Mouse (Mus musculus): ENCODE data around the gene Znrf3.
A peak's percentile ranks its signal among the peaks of the same experiment; 100 is the strongest.

The Znrf3 gene

DNA sequence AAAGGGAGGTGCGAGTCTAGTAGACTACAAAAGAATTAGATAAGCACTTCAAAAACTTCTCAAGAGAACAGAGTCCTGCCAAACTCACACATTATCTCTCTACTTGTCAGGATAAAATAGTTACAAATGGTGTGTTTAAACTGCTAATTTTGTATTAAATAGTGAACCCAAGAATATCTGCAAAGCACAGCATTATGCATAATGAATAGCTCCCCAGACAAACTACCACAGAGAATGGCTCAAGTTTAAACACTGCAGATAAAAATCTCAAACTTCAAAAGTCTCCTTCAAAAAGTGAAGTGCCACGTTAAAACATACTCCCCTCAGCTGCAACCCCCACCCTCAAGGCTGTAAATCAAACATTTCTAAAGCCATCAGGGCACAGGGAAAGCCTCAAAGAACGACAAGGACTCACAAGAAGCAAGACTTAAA is 2.0 kb downstream of the Znrf3 start:
- DNase-seq (ENCODE audit: low read depth, low spot score): no peak

DNA sequence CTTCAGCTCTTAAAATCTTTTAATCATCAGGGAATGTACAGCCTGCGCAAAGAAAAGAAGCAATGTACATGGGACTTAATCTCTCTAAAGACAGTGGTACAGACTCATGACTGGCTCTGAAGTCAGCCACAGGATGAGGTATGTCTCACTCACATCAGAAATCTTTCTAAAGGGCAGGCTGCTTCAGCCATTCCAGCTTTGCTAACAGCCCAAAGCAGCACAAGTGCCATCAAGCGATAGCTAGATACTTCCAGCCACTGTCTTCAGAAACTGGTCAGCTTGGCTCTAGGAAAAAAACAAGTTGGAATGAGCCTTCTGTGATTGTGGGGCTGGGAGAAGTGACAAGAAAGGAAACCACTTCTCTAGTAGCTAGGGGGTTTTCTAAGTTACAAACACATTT is 7.0 kb downstream of the Znrf3 start:
- DNase-seq (ENCODE audit: low read depth, low spot score): no peak

DNA sequence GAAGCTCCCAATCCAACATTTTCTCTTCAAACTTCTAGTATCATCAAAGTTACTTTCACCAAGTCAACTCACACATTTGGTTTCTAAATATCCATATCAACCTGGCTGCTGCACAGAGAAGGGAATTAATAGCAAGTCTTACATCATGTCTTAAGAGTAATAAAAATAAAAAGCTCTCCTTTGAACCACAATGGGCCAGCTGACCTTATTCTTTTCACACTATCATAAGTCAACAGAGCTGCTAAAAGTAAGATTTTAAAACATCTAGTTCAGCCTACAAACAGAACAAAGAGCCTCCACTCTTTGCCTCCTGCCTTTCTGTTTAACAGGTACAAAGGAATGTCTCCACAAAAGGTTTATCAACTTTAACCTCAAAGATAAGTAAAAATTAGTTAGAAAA is 7.7 kb downstream of the Znrf3 start:
- DNase-seq (ENCODE audit: low read depth, low spot score): no peak

DNA sequence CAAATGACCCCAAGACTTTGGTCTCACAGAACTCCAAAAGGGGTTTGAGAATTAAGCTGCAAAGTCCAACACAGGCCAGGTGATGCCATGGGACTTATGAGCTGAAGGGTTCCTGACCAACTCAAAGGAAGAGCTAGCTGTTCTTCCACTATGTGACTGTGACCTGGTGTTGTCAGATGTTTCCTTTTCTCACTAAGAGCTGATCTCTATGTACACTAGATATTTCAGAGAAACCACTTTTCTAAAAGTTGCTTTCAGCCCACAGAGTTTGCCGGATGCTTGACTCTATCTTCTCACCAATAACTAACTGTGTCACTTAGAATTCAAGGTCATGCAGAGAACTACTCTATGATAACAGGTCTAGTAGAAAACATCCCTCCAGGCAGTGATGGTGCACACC is 9.2 kb downstream of the Znrf3 start:
- DNase-seq (ENCODE audit: low read depth, low spot score): no peak

DNA sequence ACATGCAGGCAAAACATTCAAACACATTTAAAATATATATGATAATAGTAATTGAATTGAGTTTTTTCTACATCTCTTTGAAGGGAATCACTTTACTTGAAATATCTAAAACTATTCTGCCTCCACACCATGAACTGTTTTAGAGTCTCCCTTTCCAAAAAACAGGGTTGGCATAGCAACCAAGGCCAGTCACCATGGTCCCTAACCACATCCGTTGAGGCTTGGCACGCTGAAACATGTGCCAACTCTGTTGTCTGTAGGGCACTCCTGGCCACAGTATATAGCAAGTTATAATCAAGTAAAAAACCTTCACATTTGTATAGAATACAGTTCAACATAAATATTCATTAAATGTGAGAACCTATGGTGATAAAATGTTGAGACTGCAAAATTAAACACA is 12.3 kb downstream of the Znrf3 start:
- DNase-seq (ENCODE audit: low read depth, low spot score): no peak

DNA sequence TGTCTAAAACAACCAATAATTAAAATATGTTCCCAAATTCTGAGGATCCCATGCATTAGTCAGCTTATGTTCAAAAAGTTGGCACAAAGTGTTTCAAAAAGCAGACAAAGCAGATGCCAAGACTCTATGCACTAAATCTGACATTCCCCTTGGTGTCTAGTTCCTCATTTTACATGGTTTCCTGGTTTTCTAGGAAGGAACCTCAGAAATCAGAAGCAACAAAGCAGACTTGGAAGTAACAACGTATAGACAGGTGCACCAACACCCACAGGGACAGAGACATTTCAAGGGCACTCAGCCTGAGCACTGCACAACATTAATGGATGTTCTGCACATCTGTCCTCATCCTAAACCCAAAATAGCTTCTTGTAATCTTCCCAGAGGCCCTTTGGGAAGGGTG is 13.8 kb downstream of the Znrf3 start:
- no peak for DNase-seq (ENCODE audit: low read depth, low spot score)

DNA sequence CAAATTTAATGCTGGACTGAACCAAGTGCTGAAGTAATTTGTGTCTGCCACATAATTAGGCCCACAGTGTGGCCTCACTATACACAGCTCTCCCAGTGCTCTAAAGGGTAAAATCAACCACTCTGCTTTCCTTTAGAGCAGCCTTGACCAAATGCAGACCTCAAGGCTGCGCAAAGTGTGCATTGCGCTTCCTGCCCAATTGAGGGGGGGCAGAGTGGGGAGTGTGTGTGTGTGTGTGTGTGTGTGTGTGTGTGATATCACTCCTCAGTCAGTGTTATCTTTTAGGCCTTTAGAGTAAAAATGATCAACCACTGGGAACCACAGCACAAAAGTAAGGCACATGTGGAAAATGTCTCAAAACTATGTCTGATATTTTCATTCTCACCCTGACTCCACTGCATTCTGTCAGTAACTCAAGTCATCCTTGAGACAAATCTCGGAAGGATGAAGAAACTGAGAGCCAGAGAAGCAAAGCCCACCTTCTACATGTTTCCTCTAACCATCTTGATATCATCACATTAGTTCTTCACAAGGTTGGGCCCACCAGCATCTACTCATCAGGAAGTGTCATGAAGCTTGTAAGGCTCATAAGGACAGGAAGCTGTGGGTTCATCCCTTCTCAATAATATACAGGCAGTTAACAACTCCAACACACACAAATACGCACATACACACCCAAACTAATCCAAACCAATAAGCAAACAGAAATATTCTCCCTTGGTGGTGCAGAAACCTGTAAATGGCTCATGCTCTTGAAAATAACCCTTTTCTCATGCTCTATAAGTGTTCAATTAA is 15.1 kb downstream of the Znrf3 start:
- DNase-seq (ENCODE audit: low read depth, low spot score): no peak

DNA sequence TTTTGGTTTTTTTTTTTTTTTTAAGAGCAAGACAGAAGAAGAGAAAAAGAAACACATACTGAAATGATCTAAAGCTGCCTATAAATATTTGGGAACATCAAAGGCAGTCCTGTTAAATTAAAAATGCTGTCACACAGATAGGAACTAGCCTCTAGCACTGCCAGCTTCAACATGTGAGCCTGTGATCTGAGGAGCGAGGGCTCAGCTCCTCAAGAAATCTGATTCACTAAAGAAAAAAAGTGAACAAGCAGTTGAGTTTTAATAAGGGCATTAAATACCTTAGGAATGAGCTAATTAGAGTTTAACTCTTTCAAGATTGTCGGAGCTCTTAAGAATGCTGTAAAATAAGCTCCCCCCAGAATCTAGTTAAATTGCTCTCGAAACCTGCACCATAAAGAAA is 17.4 kb downstream of the Znrf3 start:
- no peak for DNase-seq (ENCODE audit: low read depth, low spot score)

DNA sequence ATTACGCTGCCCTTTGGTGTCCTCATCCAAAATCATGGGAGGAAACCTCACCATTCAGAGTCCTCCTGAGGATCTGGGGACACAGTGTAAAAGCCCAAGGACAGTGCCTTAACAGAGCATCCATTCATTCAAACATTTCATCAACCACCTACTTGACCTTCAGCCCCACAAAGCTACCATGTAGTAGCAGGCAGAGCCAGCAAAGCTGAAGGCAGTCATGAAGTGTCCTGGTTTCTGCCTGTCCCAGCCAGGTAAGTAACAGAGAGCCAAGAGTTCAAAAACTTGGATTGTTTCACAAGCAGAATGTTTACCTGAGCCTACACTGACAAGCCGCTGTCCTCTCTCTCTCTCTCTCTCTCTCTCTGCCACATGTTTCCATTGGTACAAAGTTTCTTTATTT is 18.3 kb downstream of the Znrf3 start:
- no peak for DNase-seq (ENCODE audit: low read depth, low spot score)

DNA sequence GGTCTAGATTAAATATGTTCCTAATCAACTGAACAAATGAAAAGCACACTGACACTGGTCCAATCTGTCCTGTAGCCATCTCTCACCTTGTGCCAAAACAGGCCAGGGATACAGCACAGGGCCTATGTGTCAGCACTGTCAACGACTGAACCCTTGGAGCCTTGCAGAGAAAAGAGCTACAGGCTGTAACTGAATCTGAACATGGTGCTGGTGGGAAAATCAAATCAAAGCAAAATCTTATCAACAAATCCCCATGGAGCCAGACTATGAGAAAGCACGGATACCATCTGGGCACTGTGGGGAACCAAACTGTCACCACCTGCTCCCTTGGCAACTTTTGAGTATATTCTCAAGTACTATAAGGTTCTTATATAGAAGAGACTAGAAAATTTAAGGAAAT is 19.5 kb downstream of the Znrf3 start:
- no peak for DNase-seq (ENCODE audit: low read depth, low spot score)

DNA sequence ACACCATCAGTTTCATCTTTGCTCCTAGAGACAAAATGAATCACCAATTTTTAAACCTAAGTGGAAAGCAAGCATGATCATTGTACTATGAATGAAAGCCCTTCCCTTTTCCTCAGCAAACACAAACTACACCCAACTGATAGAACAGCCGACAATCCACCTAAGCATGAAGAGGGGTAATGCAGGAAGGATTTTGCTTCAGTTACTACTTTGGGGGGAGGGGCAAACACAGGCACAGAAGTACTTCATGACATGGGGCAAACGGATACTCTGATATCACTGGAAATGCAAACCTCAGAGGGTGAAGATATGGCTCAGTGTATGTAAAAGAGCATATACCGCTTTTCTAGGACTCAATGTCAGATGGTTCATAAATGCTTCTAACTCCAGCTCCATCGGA is 20.5 kb downstream of the Znrf3 start:
- DNase-seq (ENCODE audit: low read depth, low spot score): no peak

DNA sequence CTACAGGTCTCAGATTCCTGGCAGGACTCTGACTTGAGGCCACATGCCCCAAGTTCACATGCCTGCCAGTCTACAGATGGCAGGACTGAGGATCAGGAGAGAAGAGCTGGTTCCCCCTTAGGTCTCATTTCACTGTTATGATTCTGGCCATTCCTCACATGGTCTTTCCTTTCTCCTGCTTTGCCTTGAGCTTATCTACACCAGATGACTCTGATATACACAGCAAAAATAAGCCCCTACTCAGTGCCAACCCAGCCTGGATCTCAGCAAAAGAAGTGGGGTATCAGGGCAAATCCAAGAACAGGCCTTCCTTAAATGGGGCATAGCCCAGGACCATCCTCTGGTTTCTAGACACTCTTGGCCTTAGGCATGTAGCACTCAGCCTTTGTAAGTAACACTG is 21.6 kb downstream of the Znrf3 start:
- DNase-seq (ENCODE audit: low read depth, low spot score): no peak

DNA sequence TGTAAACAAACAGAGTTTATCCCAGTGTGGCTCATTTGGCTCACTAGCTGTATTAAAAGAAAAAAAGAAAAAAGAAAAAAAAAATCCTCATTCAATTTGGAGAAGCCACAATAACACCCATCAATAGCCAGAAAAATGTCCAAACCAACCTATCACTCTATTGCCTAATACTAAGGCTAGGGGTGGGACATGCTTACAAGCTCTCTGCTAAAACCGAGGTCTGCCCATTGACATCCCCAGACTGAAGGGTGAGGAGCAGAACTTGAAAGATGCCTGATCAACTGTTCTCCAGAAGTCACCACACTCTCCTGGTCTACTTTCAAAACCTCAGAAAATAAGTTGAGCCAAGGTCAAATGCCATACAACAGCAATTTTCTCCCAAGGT is 22.4 kb downstream of the Znrf3 start:
- no peak for DNase-seq (ENCODE audit: low read depth, low spot score)

DNA sequence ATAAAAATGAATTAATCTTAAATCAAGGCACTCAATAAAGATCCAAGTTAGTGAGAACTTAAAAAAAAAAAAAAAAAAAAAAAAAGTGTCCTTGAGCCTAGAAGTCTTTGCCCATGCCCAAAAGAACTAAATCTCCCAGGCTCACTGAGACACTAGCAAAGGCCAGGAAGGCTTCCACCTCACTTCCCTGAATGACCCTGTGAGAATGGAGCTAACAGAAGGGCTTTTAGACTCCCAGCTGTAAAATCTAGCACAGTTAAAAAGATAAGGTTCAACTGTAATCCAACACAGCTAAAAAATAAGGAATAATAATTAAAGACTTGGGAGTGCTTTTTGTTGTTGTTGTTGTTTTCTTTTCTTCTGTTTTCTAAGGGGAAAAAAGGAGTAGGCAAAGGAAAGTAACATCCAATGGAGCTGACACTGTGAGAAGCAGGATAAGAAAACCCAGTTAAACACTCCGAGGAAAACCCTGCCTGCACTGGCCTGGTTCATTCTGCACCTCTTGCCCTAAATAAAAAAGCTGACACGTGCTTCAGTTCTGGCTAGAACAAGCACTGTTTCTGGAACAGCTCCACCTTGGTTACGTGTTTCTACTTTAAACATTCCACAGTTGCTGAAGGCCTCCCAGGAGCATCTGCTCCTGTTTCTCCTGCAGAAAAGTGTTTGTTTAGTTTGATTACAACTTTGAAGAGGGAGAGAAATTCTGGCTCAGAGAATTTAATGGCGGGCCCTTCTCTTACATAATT is 23.0 kb downstream of the Znrf3 start:
- DNase-seq (ENCODE audit: low read depth, low spot score): no peak

DNA sequence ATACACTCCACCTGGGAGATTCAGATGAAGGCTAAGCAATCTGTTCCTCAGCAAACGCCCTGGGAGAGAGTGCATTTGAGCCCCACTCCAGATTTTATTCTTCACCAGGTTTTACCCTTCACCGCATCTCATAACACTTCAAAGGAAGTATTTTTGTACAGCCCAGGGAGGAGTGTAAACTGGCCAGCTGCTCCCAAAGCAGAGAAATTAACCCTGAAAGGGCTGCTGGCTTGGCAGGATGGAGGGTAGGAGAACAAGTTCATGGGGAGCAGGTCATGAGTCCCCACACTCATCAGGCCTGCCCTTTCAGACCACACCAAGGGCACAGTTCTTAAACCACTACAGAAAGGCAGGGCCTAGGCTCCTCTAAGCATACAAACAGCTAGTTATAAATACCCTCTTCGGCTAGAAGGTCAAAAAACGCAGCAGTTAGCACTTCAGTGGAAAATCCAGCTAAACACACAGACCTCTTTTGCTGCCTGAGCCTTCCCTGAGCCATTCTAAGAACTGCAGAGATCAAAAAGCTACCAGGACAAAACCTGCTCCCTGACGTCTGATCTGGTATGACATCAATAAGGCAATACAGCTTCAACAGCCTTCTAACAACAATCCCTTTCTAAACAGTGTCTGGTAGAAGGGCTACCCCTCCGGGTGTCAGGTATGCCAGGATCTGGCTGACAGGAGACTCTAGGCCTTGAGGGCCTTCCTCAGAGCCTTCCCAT is 28.9 kb downstream of the Znrf3 start:
- DNase-seq (ENCODE audit: low read depth, low spot score): no peak

DNA sequence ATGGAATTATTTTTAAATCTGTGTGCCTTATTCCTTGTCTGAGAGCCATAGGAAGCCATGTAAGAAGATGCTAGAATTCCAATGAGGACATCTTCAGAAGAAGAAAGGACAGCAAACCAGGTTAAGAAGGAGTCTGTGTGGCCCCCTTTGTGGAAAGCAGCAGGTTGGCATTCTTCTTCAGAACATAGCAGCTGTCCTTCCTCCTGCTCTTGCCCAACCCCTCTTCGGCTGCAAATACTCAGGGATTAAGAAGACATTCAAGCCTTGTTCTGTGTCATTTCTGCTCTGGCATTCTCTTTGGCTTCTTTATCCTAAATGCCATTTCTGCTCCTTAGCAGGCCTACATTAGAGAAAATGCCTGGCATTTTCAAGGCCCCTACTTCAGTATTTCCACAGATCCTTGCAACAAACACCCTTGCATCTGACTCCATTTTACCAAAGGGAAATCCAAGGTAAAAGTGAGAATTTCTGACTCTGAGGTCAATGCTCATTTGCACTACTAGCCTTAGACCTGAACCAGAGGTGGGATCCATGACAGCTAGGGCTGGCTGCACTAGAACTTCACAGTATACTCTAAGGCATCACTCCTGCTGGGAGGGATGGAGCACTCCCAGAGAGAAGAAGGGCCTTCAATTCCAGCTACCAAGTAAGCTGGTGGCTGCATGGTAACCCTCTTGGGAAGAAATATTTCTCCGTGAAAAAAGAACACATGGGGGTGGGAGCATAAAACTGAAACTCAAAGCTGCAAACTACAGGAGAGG is 29.6 kb downstream of the Znrf3 start:
- no peak for DNase-seq (ENCODE audit: low read depth, low spot score)

DNA sequence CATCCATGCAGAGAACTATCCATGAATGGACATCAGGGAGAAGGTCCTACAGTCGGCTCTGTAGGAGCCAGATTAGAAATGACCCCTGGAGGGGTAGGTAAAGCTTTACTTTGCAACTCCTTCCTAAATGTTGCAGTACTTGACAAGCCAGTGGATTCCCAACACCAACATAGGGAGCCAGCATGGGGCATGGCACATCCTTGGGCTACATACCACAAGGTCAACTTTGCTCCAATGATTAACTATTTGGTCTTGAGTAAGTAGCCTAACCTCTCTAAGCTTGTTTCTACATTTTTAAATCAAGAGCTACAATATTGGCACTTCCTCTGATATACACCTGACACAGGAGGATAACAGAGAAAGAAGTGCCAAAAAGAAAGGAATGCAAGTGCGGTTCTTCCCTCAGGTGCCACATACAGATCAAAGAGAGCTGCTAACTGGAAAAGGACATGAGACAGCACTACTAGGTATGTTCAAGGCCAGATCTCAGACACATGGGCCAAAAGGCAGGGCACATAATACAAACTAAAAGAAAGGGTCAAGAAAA is 31.9 kb downstream of the Znrf3 start:
- no peak for DNase-seq (ENCODE audit: low read depth, low spot score)

DNA sequence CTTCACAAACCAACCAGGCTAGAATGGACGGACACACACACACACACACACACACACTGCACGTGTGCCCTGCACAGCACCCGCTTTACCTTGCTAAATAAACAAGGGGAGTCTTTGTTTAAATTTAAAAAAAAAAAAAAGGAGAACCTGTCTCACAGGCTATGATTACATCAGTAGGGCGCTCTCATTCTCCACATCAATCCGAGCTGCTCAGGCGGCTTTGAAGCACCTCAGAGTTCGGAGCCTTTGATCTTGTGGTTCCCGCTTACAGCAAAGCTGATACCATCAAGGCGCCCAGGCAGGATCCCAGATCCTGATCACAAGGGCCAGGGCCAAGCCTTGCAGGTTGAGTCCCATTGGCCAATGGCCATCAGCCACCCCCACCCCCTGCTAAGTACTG is 33.1 kb downstream of the Znrf3 start:
- DNase-seq (ENCODE audit: low read depth, low spot score): no peak

DNA sequence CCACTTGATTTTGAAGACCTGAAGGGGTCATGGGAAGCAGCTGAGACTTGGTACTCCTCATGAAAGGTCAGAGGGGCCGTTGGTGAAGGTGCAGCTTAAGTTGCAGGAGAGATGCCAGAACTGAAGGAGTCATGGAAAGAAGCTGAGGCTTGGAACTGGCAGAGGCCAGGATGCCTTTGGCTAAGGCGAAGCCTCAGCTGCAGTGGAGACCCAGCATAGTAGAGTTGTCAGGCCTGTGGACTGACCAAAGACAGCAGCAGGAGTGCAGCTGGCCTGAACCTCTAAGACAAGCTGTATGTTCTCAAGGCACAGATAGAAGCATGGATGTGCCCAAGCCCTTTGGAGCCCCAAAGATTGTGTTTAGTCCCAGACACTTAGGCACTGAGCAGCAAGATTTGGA is 40.5 kb downstream of the Znrf3 start:
- no peak for DNase-seq (ENCODE audit: low read depth, low spot score)

DNA sequence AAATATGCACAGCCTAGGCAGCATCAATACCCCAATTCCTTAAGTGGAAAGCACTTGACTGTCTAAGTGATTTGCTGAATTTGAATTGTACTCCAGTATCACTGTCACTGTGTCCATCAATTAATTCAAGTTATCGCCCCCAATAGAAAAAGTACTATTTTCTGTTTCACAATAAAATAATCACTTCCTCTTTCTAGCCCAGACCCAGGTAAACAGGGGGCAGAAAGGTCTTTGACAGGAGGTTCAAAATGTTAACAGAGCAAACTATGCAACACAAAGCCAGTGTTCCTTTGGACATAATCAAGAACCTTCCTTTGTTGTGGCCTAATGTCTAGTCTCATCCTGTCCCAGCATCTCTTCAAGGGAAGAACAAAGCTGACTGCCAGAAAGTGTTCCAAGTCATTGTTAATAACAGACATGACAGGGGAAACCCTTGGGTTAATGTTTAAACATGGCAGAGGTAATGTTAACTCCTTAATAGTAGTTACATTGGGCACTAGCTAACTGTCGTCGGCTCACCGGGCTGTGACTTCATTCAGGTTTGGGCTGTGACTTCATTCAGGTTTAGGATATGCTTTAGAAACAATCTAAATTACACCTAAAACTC is 42.4 kb downstream of the Znrf3 start:
- peak; percentile 77 for DNase-seq (ENCODE audit: low read depth, low spot score)

Data from A20 (cell line).